Mouse (Mus musculus) adrenal gland, adult 2 months (tissue): ENCODE results near the gene Slit1. TPM values are rescaled to one million over a fixed set of nuclear protein-coding genes. Genes with fewer than 3 reads are reported as not detected.

Source experiments
- DNase-seq: peaks from one replicate; pipeline ENCODE4 v3.0.0; 2021
- polyA plus RNA-seq: library from polyadenylated mRNA; depleted of rRNA; stranded (reverse); fragments of >200 nt; gene quantifications from 2 replicates; pipeline ENCODE4 v1.2.3, GENCODE M21; 2012
- total RNA-seq, 2 experiments: library from RNA; stranded (reverse); gene quantifications; 2 replicates each; pipeline ENCODE4 v1.2.3; 2021

Gene Slit1
- total and polyA plus RNA-seq, 3 experiments: 2.9 to 18.1 (median 11.9) TPM

DNA sequence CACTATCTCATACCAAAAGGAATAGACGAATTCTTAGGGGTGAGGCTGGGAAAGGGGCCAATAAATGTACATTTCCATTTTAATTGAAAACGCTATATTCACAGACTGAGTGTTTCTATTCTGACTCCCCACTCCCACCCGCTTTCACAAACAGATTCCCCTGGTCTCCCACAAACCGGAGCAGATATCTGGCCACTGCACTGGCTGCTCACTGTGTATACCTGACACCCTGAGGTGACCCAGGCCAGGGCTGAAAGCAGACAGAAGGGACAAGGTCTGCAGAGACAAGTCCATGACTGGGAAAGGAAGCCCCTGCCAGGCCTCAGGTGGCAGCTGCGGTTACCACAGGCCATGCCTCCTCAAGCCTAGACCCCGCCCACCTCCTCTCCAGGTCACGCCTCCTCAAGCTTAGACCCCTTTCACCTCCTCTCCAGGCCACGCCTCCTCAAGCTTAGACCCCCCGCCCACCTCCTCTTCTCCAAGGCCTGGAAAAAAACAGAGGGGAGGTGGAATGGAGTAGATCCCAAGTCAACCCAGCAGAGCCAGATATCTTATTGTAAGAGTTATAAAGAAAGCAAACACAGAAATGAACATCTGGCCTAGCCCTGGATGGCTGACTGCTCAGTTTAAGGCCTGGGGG is 18.5 kb downstream of the Slit1 start:
- no peak for DNase-seq

DNA sequence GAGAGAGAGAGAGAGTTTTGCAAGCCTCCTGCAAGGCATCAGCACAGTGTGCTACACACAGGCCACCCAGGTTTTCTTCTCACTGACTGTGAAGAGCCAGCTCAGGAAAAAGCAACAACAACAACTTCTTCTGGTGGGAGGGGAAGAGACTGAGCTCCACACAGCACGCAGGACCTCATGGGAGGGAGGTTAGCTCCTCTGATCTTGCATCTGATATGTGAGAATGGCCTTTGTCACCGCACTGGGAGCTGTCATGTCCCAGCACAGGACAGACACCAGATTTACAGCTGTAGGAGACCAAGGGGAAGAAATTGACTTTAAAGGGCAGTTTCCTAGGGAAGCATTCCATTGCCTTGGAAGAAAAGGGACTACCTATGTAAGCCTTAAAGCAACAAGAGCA is 20.1 kb downstream of the Slit1 start:
- DNase-seq: no peak

DNA sequence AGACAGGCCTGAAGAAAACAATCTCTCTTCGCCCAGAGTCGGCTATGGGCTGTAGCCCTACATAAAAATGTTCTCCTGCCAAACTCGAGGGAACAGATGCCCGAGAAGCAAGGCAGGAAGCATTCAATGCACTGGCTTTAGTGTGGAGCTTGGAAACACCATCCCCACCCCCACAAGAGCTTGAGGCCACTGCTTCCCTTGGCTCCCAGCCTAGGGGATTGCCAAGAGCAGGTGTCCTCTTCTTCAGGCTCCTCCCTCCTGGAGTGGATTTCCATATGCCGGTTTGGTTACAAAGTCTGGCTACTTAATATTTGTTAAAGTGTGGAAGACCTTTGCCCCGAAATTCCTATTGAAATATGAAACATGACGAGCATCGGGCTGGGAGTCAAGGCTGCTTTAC is 24.0 kb downstream of the Slit1 start:
- DNase-seq: no peak

DNA sequence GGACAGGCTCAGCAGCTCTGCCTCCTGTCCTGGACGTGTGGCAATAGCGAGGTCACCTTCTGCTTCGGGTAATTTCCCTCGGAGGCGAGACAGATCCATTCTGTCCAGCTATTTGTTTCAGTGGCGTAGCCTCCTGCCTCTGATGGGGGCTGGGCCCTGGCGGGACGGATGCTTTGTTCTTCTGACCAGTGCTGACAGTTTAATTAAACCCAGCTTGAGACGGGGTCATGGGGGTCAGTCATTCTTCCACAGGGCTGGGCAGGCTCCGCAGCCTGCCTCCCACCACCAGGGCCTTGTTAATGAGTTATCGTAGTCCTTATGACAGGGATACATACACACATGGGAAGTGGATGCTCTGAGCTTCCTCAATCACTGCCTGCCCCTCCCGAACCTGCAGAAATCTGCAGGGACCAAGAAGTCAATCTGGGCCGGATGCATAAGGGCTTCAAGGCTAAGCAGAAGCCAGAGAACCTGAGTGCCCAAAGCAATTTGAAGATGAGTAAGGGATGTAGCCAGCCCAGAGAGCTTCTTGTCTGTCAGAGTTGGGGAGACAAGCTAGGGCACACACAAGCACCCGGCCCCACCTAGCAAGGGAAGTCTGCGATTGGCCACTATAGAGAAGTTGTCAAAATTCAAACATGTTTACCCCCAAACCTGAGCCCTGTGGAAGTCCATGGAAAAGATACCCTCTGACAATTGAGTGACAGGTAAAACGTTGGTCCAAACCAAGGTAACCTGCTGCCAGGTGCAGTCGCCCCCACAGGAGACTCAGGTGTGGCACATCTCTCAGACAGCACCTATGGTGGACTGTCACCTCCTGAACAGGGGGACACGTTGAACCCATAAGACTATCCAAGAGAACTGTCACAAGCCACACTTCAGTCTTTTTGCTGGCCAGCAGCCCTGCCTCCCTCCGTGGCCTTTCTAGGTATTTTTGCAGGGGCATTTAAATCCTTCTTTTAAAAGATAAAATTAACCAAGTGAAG is 26.9 kb downstream of the Slit1 start:
- no peak for DNase-seq

DNA sequence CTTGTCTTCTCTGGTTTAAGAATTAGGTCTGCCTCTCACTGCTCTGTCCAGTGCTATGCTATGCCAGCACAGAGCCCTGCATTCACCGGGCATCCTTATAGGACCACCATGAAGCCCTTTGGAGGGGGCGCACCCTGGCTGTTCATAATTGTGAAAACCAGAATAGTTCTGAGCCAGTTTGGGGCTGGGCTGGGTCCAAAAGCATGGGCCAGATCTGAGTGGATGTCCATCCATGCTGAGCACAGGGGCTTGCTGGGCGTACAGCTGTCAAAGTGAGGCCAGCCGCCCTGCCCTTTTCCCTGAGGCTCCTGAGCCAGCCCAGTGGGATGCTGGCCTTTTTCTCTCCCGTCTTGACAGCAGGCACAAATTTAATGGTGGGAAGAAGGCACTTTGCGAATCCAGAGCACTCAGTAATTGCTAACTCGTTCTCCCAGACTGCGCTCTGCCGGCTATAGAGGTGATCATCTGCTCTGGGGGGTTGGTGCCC is 29.0 kb downstream of the Slit1 start:
- DNase-seq: no peak

DNA sequence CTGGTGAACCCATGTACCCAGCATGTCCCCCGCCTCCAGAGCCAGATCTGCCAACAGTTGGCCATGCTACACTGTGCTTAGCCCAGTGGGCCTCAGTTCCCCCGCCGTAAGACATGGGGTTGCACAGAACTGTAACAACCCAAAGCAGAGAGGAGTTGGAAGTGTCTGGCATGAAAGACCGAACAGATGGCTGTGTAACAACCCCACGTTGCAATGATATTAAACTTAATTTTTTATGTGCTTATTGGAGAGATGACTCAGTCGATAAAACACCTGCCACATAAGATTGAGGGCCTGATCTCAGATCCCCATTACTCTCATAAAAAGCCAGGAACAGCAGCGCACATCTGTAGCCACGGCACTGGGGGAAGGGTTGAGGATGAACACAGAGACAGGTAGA is 30.6 kb downstream of the Slit1 start:
- DNase-seq: no peak

DNA sequence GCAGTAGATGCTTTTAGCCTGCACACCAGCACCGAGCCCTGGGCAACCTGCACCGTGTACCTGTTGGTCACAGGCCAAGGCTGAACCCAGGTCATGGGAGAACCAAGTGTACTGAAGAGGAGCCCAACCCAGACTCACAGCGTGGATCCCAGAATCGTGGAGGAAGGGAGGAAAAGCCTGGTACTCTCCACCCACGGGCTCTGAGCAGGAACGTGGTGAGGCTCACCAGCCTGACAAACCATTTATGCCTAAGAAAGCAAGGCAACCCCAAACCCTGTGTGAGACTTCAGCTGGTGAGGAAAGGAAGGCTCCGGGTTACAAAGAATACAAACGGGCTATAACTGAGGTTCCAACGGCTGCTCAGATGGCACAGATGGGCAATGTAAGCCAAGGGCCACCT is 31.8 kb downstream of the Slit1 start:
- DNase-seq: no peak

DNA sequence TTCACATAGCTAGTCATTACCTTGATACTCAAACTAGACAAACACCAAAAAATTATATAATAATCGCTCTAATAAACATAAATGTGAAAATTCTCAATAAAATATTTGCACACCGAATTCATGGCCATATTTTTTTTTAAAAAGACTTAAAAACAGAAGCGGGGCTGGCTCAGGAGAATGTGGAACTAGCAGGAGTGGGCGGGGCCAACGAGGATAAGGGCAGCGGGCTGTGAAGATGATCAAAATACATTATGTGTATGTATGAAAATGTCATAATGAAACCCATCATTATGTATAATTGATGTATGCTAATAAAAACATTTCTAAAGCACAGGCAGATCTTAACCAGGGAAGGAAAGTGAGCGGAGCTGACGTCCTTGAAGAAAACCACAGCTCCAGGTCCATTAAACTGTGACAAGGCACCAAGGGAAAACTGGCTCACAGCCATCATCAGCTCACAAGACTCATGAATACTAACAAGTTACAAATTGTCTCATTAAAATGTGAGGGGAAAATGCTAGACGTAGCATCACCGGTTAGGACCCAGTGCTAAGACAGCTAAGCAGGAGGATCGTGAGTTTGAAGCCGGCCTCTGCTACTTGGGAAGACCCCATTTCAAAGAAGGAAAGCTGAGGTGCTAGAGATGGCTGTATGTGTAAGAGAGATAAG is 33.8 kb downstream of the Slit1 start:
- DNase-seq: no peak

DNA sequence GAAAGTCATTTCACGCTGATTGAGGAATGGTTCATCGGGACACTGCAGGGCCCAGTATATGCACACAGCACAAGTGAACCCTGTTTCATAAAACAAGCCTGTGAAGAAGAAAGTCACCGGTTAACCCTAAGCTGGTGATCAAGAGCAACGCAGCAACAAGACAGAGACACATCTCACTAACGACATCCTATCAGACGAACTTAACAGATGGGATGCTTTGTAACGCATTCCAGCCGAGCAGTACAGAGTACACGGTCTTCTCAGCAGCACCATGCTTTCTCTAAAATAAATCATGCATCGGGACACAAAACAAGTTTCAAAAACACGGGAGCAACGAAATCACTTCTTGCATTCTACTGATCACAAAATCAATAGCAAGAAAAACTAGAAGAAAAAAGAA is 35.6 kb downstream of the Slit1 start:
- DNase-seq: no peak

DNA sequence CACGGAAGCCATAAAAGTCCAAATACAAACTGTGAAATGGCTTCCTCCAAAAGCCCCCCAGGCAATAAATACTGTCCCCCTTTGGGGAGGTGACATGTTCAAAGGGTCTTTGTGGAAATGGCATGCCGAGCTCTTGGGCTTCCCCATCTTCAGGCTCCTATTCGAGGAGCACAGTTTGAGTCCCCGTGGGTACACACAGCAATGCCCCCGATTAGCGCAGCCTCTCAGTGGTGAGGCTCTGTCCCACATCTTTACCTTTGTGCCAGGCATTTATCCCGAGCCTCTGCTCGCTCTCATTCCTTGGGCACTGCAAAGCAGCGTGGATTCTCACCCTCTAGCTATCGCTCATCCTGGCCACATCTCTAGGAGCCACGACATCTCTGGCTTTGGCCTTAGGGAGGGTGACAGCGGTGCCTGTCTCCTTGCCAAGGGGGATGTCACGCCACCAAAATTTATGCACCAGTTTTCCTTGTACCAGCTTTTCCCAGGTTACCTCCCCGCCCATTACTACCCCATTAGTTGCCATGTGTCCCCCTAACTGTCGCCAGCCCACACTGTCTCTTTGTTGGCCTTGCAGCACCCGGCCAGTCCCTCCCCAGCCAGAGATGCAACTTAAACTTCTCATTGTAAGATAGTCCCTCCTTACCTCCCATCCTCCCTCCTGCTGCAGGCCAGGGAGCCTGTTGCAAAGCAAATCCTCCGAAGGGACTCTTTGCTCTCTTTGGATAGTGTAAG is 37.2 kb downstream of the Slit1 start:
- no peak for DNase-seq

DNA sequence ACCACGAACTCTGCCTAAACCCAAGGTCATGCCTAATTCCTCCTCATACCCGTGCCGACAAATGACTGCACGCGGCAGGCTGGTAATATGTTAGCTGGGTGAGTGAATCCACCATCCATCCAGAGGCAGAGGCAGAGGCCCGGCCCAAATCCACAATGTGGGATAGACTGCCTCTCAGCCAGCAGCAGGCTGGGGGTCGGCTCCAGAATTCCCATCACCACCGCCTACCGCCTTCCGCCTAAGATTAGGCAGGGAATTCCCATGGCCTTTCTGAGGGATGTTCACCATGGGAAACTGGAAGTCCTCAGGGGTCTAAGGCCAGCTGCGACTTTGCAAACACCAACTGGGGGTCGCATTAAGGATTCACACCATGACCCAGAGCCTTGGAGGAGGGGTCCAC is 38.0 kb downstream of the Slit1 start:
- DNase-seq: no peak

DNA sequence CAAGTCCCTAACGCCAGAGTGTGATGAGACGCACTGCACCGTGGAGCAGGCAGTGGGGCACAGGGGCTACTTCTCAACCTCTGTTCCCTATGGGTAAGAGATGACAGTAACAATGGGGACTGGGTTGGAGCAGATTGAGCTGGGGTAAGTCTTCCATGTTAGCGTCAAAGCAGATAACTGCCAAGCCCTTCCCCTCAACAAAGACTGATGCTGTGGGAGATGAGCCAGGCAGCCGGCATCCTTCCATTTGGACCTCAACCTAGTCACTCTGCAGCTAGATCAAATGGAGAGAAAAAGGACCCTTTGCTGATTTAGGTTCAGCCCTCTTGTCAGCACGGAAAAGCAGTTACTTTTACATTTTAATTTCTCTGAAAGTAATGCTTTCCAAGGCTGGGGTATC is 40.8 kb downstream of the Slit1 start:
- no peak for DNase-seq

DNA sequence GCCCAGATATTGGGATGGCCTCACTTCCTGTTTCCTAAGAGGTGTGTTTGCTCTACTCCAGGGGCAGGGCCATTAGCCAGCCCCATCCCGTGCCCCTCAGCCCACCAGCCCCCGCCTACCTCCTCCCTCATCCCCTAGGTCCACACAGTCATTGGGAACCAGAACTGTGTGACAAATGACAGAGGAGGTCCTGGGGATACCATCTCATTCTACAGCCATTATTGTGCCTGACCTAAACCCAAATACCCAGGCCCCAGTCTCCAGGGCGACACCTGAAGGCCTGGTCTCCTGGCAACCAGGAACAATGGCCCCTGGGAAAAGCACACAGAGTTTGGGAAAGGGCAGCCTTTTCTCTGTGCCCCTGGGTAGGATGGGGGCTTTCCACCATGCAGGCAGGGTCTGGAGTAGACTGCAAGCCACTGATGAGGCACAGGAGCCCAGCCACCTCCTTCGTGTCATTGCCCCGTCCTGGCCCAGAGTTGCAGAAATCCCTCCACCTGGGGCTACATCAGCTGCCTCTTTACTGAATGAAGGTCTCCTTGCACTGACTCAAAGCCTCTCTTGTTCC is 44.5 kb downstream of the Slit1 start:
- DNase-seq: no peak

DNA sequence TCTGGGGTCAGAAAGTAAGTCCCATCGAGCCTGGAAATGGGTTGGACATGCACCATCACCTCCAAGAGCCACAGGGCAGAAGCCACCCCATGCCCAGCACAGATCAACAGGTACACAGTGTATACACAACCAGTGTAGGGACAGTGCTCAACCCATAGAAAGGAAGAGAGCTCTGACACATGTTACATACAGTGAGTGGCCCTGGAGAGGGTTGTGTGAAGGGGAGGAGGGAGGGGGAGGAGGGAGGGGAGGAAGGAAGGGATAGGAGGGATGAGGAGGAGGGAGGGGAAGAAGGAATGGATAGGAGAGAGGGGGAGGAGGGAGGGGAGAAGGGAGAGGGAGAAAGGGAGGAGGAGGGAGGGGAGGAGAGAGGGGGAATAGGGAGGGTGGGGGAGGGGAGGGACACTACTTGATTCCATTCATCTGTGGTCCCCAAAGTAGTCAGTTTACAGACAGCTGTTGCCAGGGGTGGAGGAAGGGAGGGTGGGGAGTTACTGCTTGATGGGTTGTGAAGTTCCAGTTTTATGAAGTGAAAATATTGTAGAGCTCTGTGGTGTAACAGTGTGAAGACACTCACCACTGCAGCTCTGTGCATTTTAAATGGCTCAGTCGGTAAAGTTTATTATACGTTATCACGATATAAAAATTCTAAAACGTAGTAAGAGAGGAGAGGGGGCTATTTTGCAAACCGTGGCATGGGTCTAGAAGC is 45.5 kb downstream of the Slit1 start:
- DNase-seq: no peak

DNA sequence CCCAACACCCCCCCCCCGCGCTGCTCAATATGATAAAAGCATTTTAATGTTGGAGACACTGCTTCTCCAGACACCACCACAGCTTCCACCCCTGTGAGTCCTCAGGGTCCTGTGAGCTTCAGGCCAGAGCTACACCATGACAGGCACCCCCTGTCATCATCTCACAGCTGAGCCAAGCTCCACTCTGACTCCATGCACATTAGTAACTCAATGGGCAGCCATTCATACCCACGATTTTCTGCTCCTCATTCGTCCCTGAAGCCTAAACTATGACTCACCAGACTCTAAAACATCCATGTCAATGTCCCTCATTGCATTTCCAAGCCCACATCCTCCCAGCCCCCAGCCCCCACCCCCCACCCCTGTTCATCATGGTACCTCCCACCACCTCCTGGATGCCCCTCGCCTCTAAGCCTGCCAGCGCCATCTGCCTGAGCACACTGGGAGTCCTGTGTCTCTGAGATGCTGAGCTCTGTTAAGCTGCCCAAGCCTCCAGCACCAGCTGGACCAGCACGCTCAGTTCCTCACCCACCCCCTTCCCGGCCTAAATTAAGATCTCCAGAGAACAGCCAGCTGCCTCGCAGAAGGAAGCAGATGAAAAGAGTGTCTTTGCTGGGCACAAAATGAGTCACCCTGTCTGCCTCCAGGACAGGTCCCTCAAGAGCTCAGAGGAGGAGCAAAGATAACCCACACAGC is 46.2 kb downstream of the Slit1 start:
- DNase-seq: peak; percentile 51

DNA sequence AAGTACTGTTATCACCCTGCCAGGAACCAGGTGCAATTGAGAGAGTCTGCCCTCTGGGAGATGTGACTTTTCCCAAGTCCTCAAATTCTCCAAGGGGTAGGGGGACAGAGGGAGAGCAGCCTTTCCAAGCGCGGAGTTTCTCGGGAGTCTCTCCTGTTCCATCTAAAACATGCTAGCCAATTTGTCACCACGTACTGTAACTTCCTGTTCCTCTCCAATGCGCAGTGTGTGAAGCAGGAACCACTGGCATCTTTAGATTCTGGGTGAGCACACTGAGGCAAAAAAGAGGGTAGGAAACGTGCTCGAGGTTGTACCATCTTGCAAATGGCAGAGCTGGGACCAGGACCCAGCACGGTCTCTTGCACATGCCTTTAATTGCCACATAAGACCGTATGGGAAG is 47.0 kb downstream of the Slit1 start:
- no peak for DNase-seq

DNA sequence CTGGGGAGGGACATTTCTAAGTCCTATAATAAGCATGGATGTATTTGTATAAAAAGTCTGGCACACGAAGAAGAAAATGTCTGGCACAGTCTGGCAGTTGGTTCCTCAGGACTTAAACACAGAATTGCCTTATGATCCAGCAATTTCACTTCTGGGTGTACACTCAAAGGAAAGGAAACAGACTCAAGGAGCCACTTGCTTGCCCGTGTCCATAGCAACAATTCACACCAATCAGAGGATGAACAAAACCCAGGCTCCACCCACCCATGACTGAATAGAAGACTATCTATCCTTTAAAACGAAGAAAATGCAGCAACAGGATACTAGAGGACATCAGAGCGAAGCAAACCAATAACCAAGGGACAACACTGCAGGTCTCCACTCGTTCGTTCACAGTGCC is 48.4 kb downstream of the Slit1 start:
- DNase-seq: no peak

DNA sequence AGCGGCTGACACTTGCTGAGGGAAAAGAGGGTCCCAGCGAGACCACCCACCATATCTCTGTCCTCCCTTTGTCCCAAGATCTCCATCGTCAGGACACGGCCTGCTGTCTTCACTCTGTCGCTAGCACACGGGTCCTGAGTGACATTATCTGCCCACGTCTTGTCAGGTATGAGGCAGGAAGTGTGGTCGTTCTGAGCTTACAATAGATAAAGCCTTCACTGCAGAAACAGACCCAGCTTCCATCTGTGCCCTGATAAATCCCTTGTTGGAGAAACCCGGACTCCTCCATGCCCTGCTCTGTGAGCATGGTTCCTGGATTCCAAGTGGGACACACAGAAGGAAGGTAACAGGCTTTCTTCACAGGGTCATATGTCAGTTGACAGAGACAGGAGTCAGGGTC is 48.9 kb downstream of the Slit1 start:
- DNase-seq: no peak

DNA sequence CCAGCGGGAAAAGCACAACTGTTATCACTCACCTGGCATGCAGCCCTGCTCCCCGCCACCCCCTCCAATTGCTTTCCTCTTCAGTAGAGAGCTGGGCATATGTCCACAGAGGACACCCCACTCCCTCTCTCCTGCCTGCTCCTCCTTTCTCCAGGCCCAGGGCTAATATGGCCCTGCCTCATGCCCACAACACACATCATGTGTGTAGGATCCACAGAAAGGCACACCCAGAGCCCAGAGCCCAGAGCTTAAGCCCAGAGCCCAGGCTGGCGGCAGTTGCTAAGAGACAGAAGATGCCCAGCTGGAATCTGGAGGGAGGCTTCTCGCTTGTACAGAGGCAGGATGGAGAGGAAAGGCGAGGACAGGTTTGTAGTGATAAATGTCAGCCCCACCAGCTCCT is 49.7 kb downstream of the Slit1 start:
- DNase-seq: no peak

DNA sequence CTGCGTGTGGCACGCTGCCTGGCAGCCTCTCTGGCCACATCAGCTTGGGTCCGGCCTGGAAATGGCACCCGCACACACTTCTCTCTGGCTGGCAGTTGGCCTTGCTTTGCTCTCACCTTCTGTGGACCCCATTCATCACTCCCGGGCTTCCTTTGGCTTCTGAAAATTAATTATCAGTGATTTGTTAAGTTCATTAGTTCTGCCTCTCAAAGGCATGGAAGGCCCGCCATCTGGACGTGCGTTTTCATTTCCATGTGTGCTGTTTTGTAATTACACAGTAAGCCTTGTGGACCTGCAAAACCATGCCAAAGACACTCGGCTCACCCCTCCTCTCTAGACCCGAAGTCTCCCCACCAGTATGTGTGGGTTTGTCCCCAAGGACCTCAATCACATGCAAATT is 53.4 kb downstream of the Slit1 start:
- DNase-seq: no peak

DNA sequence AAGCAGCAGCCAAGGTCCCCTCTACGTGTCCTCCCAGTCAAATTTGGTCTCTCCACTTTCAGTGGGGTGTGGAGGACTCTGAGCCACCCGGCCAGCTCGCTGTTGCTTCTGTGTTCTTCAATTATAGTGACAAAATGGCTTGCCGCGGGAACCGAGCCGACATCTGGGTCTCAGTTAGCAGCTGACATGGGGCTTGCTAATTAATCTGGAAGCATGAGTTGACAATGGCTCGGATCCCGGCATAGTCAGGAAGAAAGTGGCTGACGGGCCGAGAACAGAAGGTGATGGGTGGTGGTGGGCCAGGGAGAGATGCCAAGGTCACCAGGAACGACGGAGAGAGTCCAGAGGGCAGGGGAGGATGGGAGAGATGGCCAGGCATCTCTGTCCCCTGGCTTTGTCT is 55.2 kb downstream of the Slit1 start:
- DNase-seq: no peak
